Mouse (Mus musculus): ENCODE results near the gene Pcif1. TPM values are rescaled to one million over a fixed set of nuclear protein-coding genes. Genes with fewer than 3 reads are reported as not detected.
A peak's percentile ranks its signal among the peaks of the same experiment; 100 is the strongest.

Gene Pcif1
- polyA plus RNA-seq, 1 experiment from 2014 or later = 44.0 TPM

DNA sequence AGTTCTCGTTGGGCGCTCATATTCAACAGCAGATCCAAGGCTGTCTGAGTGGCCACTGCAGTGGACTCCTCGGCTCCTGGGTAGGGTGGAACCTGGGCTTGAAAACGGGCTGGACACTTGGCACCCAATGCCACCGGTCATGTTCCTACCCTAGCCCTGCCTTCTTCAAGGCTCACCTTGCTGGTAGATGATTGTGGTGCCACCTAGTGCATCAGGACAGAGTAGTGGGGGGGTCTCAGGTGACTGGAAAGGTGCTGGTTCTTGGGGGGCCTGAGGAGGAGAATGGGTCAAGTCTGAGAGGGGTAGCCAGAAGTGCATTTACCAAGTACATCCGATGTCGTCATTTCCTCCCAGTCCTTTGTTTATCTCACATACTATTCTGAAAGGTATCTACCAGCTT lies 18.9 kb downstream of the Pcif1 start:
- Histone ChIP-seq H3K4me3 (ENCODE audit: low read depth, low read length) (no peak overlapping the region), H3K9ac (ENCODE audit: low read depth, low read length) (no peak overlapping the region), H3K36me3 (ENCODE audit: control insufficient read depth, insufficient read depth) (peaks cover 100% of the 10 kb centered on the region), H3K4me1 (replicated peaks; ENCODE audit: control insufficient read depth, insufficient read depth, low read length) (no peaks in the 10 kb centered on the region), H3K4me2 (replicated peaks; ENCODE audit: low read depth) (no peak overlapping the region), H3K27ac (ENCODE audit: low read depth, low read length) (no peak overlapping the region), H3K9me3 (ENCODE audit: control insufficient read depth) (no peaks in the 10 kb centered on the region), H3K27me3 (replicated peaks; ENCODE audit: control insufficient read depth, insufficient read depth, low read length) (no peaks in the 10 kb centered on the region)
- 93% methylated on average over 7 of the region's 7 CpGs for WGBS
- no peak for TF ChIP-seq CTCF (IDR thresholded peaks at IDR 0.05; ENCODE audit: low read depth)
- ATAC-seq = no peak

DNA sequence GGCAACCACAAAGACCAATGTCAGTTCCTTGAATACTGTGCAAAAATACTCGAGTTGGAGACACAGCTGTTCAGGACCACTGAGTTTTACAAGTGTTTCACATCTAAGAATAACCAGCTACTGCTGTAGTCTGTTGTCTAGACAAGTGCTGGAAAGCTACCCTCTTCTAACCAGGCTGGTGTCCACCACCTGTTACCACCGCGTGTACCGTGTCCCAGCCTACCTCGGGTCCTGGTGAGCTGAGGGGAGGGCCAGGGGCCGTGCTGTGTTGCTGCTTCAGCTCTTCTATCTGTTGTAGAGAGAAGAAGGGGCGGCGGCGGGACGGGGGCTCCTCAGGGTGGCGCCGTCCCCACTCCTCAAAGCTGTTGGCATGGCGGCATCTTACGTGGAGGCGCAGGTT lies 19.9 kb downstream of the Pcif1 start:
- Histone ChIP-seq H3K9ac (ENCODE audit: low read depth, low read length) (no peak overlapping the region), H3K4me3 (ENCODE audit: low read depth, low read length) (no peak overlapping the region), H3K27ac (ENCODE audit: low read depth, low read length) (no peak overlapping the region), H3K4me2 (replicated peaks; ENCODE audit: low read depth) (no peak overlapping the region), H3K36me3 (ENCODE audit: control insufficient read depth, insufficient read depth) (peaks cover 96% of the 10 kb centered on the region), H3K9me3 (ENCODE audit: control insufficient read depth) (no peaks in the 10 kb centered on the region), H3K27me3 (replicated peaks; ENCODE audit: control insufficient read depth, insufficient read depth, low read length) (no peaks in the 10 kb centered on the region), H3K4me1 (replicated peaks; ENCODE audit: control insufficient read depth, insufficient read depth, low read length) (no peaks in the 10 kb centered on the region)
- no peak for TF ChIP-seq CTCF (IDR thresholded peaks at IDR 0.05; ENCODE audit: low read depth)
- 92% methylated on average over 15 of the region's 15 CpGs for WGBS
- no peak for ATAC-seq

DNA sequence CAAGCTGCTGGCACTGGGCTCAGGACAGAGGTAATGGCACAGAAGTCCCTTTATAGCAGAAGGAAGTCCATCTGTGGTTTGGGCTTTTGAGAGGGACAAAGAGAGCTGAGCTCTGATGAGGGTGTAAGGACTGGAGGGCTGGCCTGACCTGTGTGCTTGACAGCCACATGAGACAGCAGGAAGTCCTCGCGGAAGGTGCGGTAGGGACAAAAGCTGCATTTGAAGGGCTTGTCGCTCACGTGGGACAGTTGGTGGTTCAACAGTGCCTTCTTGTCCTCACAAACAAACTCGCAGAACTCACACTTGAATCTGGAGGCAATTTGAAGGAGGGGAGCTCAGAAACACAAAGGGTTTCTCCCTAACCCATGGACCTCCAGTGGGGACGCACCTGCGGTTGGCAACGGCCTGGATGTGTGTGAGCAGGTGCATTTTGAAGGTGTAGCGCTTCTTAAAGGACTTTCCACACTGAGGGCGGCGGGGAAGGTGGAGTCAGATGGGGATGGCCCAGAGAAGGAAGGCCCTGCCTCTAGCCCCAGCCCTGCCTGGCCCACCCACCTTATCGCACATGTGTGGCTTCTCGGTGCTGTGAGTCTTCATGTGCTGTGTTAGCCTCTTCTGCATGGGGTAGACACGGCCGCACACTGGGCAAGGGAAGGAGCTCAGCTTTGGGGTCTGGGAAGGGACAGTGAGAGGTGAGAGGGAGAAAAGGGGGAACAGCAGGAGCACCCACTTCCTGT lies 20.8 kb downstream of the Pcif1 start:
- H3K27ac ChIP-seq (ENCODE audit: low read depth, low read length) = no peak overlapping the region
- TF ChIP-seq CTCF (IDR thresholded peaks at IDR 0.05; ENCODE audit: low read depth) = no peak
- no peak overlapping the region for H3K4me2 ChIP-seq (replicated peaks; ENCODE audit: low read depth)
- no peaks in the 10 kb centered on the region for H3K9me3 ChIP-seq (ENCODE audit: control insufficient read depth)
- no peaks in the 10 kb centered on the region for H3K27me3 ChIP-seq (replicated peaks; ENCODE audit: control insufficient read depth, insufficient read depth, low read length)
- no peak for ATAC-seq
- H3K9ac ChIP-seq (ENCODE audit: low read depth, low read length) = no peak overlapping the region
- H3K4me3 ChIP-seq (ENCODE audit: low read depth, low read length) = no peak overlapping the region
- H3K36me3 ChIP-seq (ENCODE audit: control insufficient read depth, insufficient read depth) = peaks cover 96% of the 10 kb centered on the region
- H3K4me1 ChIP-seq (replicated peaks; ENCODE audit: control insufficient read depth, insufficient read depth, low read length) = no peaks in the 10 kb centered on the region
- 94% methylated on average over 16 of the region's 16 CpGs for WGBS

DNA sequence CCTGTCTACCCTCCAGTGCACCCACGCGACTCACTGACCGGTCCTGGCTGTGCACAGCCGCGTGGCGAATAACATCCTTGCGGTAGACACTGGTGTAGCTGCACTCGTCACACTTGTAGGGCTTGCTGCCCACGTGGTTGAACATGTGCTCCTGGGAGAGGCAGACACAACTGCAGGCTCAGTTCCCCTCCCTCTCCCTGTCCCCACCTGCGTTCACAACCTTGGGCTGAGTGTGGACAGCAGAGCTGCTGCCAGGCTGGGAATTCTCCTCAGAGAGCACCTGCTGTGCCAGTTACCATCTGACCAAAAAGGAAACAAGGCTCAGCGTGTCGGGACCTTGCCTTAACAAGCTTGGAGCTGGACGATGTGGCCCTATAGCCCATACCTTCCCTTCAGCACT lies 22.3 kb downstream of the Pcif1 start:
- 92% methylated on average over 13 of the region's 13 CpGs for WGBS
- Histone ChIP-seq H3K4me1 (replicated peaks; ENCODE audit: control insufficient read depth, insufficient read depth, low read length) (no peaks in the 10 kb centered on the region), H3K9ac (ENCODE audit: low read depth, low read length) (no peak overlapping the region), H3K36me3 (ENCODE audit: control insufficient read depth, insufficient read depth) (peaks cover 95% of the 10 kb centered on the region), H3K27ac (ENCODE audit: low read depth, low read length) (no peak overlapping the region), H3K4me2 (replicated peaks; ENCODE audit: low read depth) (no peak overlapping the region), H3K4me3 (ENCODE audit: low read depth, low read length) (no peak overlapping the region), H3K27me3 (replicated peaks; ENCODE audit: control insufficient read depth, insufficient read depth, low read length) (no peaks in the 10 kb centered on the region), H3K9me3 (ENCODE audit: control insufficient read depth) (no peaks in the 10 kb centered on the region)
- TF ChIP-seq CTCF (IDR thresholded peaks at IDR 0.05; ENCODE audit: low read depth) = no peak
- no peak for ATAC-seq

DNA sequence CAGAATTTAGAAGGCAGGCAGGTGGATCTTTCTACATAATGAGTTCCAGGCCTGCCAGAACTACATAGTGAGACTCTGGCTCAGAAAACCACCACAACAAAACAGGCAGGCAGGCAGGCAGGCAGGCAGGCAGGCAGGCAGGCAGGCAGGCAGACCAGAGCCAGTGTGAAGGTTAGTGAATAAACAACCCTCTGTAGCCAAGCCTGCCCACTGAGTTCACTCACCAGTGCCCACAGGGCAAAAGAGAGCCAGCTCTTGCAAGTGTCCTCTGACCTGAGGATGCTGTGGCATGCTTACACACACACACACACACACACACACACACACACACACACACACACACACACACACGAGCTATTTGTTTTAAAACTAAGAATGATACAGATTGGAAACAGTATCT lies 24.4 kb downstream of the Pcif1 start:
- ATAC-seq = no peak
- no peaks in the 10 kb centered on the region for H3K9me3 ChIP-seq (ENCODE audit: control insufficient read depth)
- WGBS = 72% methylated on average over 1 of the region's 1 CpGs
- no peak for TF ChIP-seq CTCF (IDR thresholded peaks at IDR 0.05; ENCODE audit: low read depth)
- no peaks in the 10 kb centered on the region for H3K27me3 ChIP-seq (replicated peaks; ENCODE audit: control insufficient read depth, insufficient read depth, low read length)
- peaks cover 93% of the 10 kb centered on the region for H3K36me3 ChIP-seq (ENCODE audit: control insufficient read depth, insufficient read depth)
- H3K4me1 ChIP-seq (replicated peaks; ENCODE audit: control insufficient read depth, insufficient read depth, low read length) = no peaks in the 10 kb centered on the region
- H3K9ac ChIP-seq (ENCODE audit: low read depth, low read length) = no peak overlapping the region
- no peak overlapping the region for H3K27ac ChIP-seq (ENCODE audit: low read depth, low read length)
- no peak overlapping the region for H3K4me3 ChIP-seq (ENCODE audit: low read depth, low read length)
- H3K4me2 ChIP-seq (replicated peaks; ENCODE audit: low read depth) = no peak overlapping the region

DNA sequence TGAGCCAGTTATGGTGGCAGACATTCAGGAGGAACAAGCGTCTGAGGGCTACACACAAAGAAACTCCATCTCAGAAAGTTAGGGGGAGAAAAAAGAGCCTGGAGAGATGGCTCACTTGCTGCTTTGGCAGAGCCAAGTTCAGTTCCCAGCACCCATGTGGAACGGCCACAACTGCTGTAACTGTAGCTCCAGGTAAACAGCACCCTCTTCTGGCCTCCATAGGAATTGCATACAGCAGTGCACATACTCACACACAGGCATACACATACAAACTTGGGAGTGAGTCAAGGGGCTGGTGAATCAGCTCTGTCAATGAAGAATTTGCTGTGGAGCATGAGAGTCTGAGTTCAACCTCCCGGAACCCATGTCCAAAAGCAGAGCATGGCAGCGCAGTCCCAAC lies 27.0 kb downstream of the Pcif1 start:
- H3K27me3 ChIP-seq (replicated peaks; ENCODE audit: control insufficient read depth, insufficient read depth, low read length) = no peaks in the 10 kb centered on the region
- TF ChIP-seq CTCF (IDR thresholded peaks at IDR 0.05; ENCODE audit: low read depth) = peak; percentile 62
- H3K4me3 ChIP-seq (ENCODE audit: low read depth, low read length) = no peak overlapping the region
- H3K36me3 ChIP-seq (ENCODE audit: control insufficient read depth, insufficient read depth) = peaks cover 75% of the 10 kb centered on the region
- H3K27ac ChIP-seq (ENCODE audit: low read depth, low read length) = 0 out of 2 replicates have a peak overlapping the region, but pooled peaks have one; percentile 15
- no peak overlapping the region for H3K4me2 ChIP-seq (replicated peaks; ENCODE audit: low read depth)
- H3K9me3 ChIP-seq (ENCODE audit: control insufficient read depth) = no peaks in the 10 kb centered on the region
- no peak for ATAC-seq
- 97% methylated on average over 4 of the region's 4 CpGs for WGBS
- H3K9ac ChIP-seq (ENCODE audit: low read depth, low read length) = no peak overlapping the region
- no peaks in the 10 kb centered on the region for H3K4me1 ChIP-seq (replicated peaks; ENCODE audit: control insufficient read depth, insufficient read depth, low read length)

Data from intestine, postnatal 0 days (tissue).